Mouse (Mus musculus): Measurements from ENCODE around the gene Cnnm2.

DNA sequence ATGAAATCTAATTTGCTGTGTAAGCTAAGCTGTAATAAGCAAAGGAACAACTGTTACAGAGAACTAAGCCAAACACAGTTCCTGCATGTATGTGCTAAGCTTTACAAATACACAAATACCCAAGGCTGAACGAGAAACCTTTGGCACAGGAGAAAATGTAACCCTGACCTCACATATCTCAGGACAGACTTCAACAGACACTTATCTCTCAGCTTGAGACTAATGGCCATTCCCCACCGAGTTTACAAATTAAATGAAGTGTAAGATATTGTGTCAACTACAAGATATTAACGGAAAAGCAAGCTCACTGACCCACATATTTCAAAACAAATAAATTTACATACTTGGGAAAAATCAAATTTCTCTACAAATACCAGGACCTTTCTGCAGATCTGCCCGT is 166.7 kb downstream of the Cnnm2 start:
- TF ChIP-seq CTCF (IDR thresholded peaks at IDR 0.05; ENCODE audit: low read depth, low read length) (no peak), POLR2A (IDR thresholded peaks at IDR 0.05; ENCODE audit: extremely low read depth, insufficient read depth, low read length) (no peak)
